Mouse (Mus musculus): Measurements from ENCODE around the gene Oas1h. TPM values are rescaled to one million over a fixed set of nuclear protein-coding genes. Genes with fewer than 3 reads are reported as not detected.
"Not testable (repeated sequence)": the region's sequence is repeated elsewhere in the genome, so short reads cannot be mapped to it uniquely, and the experiment has no call there.

Oas1h gene
- polyA plus RNA-seq, 1 experiment from 2014 or later, result not detected

DNA sequence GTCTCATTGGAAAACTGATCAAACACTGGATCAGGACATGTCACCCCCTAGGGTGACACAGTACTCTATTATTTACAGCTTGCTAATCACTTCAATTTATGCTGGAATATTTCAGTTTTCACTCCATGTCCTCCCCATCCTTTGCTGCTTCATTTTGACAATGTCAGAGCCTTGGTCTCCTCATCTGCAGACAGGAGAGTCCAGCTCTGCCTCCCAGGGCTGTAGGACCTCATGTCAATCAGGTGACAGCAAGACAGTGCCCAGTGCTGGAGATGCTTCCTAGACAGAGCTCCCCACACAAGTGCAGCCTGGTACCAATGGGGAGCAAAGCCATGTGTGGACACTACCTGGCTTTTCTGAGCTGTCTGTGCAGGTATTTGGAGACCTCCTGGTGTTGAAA, 37.5 kb downstream of the Oas1h start:
- Histone ChIP-seq H3K36me3 (no peaks in the 10 kb centered on the region), H3K4me1 (replicated peaks) (no peaks in the 10 kb centered on the region), H3K4me2 (no peak overlapping the region), H3K4me3 (no peak overlapping the region), H3K27ac (ENCODE audit: poor library complexity, severe bottlenecking) (no peak overlapping the region), H3K9me3 (replicated peaks) (no peaks in the 10 kb centered on the region), H3K9ac (no peak overlapping the region), H3K27me3 (replicated peaks) (no peaks in the 10 kb centered on the region)
- no peak for ATAC-seq (ENCODE audit: insufficient number of reproducible peaks, low FRiP score)

DNA sequence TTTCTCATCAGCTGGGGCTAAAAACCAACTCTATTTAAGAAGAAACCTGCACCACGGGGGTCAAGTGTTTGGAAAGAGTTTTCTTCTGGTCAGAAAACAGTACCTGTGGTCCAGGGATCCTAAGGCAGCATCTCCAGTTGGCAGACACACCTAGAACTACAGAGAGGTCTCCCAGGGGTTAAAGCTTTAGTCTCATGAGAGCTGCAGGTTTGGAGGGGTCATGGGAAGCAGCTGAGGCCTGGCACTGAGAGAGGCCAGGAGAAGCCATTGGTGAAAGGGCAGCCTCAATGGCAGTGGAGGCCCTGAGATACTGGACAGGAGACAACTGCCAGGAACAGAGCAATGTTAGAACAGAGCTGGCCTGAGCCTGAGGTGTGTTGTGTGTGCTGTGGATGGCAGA, 39.4 kb downstream of the Oas1h start:
- Histone ChIP-seq H3K4me3 (no peak overlapping the region), H3K27ac (ENCODE audit: poor library complexity, severe bottlenecking) (no peak overlapping the region), H3K4me1 (replicated peaks) (no peaks in the 10 kb centered on the region), H3K36me3 (no peaks in the 10 kb centered on the region), H3K27me3 (replicated peaks) (no peaks in the 10 kb centered on the region), H3K9ac (no peak overlapping the region), H3K4me2 (no peak overlapping the region), H3K9me3 (replicated peaks) (no peaks in the 10 kb centered on the region)
- WGBS, result 62% methylated on average over 1 of the region's 1 CpGs
- no peak for ATAC-seq (ENCODE audit: insufficient number of reproducible peaks, low FRiP score)

DNA sequence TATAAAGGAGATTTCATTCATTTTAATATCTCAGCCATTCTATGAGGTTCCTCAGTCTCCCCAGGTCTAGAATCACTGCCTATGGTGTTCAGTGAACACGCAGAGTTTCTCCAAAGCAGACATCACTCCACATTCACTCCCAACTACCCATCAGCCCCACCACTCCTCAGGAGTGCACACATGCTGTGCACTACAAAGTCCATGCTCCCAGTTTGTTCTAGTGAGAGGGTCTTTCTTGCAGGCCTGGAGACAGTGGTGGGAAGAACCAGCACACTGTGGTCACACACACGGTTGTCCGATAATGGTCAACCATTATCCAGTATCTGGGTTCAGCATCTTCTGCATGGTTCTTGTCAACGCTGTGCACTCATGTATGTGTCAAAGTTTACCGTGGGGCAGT, 40.8 kb downstream of the Oas1h start:
- WGBS, result 85% methylated on average over 5 of the region's 5 CpGs
- H3K9ac ChIP-seq, result no peak overlapping the region
- H3K27me3 ChIP-seq (replicated peaks), result no peaks in the 10 kb centered on the region
- H3K4me3 ChIP-seq, result no peak overlapping the region
- H3K4me1 ChIP-seq (replicated peaks), result no peaks in the 10 kb centered on the region
- no peak overlapping the region for H3K4me2 ChIP-seq
- H3K9me3 ChIP-seq (replicated peaks), result no peaks in the 10 kb centered on the region
- no peaks in the 10 kb centered on the region for H3K36me3 ChIP-seq
- ATAC-seq (ENCODE audit: insufficient number of reproducible peaks, low FRiP score), result no peak
- no peak overlapping the region for H3K27ac ChIP-seq (ENCODE audit: poor library complexity, severe bottlenecking)

DNA sequence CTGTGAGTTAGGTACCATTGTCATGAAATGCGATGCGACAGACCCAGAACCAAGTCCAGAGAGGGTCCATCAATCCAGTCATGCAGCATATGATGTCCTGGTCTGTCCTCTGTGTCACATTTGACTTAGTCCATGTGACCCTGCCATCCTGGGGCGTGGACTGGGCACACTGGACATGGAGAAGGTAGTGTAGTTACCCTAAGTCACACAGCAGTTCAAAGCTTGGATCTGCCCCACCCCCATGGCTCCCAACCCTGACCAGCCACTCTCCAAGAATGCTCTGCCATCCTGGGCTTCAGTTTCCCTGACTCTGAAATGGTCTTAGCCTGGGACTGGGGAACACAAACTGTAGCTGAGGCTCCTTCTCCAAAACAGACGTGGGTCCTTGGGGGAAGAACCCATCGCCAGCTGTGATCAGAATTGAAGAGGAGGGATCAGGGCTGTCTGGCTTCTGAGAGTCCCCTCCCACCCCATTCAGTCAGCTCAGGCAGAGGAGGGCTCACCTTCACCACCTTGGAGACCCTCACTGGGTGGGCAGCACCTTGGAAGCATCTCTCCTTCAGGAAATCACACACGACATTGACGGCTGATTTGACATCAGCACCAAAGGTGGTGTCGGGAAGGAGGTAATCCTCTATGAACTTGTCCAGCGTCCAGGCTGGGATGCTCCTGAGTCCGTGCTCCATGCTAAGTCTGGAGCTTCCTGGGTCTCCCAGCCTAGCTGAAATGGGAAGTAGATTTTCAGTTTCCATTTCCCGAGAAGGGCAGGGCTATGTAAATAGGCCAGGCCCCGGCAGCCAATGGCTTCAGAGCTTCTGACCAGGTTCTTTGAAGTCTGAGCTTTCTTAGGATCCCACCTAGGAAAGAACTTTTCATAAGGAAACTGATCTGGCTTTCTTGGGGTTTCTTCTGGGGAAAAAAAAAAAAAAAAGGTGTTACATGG, 45.8 kb downstream of the Oas1h start, which contains the start of gene Oas1a:
Oas1a (minus strand) TSS at position 731 of the 943 bp plus-strand sequence.
- not testable (repeated sequence) for H3K9me3 ChIP-seq (replicated peaks); H3K9ac ChIP-seq; H3K4me3 ChIP-seq; H3K27ac ChIP-seq (ENCODE audit: poor library complexity, severe bottlenecking); H3K27me3 ChIP-seq (replicated peaks); H3K4me1 ChIP-seq (replicated peaks); ATAC-seq (ENCODE audit: insufficient number of reproducible peaks, low FRiP score); H3K36me3 ChIP-seq; H3K4me2 ChIP-seq
- WGBS, result 30% methylated on average over 9 of the region's 12 CpGs

GRCm38 (mm10) chr5:120908196-120908920, 47.1 kb downstream of the Oas1h start:
- Histone ChIP-seq H3K9ac (no peak overlapping the region), H3K4me1 (replicated peaks) (no peaks in the 10 kb centered on the region), H3K27ac (ENCODE audit: poor library complexity, severe bottlenecking) (no peak overlapping the region), H3K36me3 (no peaks in the 10 kb centered on the region), H3K4me2 (no peak overlapping the region), H3K9me3 (replicated peaks) (no peaks in the 10 kb centered on the region), H3K4me3 (no peak overlapping the region), H3K27me3 (replicated peaks) (no peaks in the 10 kb centered on the region)
- ATAC-seq (ENCODE audit: insufficient number of reproducible peaks, low FRiP score), result no peak
- WGBS, result 45% methylated on average over 7 of the region's 7 CpGs

- not testable (repeated sequence) for H3K27me3 ChIP-seq (replicated peaks); H3K4me2 ChIP-seq; ATAC-seq (ENCODE audit: insufficient number of reproducible peaks, low FRiP score); H3K9ac ChIP-seq; H3K4me3 ChIP-seq; H3K9me3 ChIP-seq (replicated peaks); H3K4me1 ChIP-seq (replicated peaks); H3K27ac ChIP-seq (ENCODE audit: poor library complexity, severe bottlenecking); H3K36me3 ChIP-seq
- 41% methylated on average over 8 of the region's 8 CpGs for WGBS
Observed at GRCm38 (mm10) chr5:120914204-120914603, 53.0 kb downstream of the Oas1h start, which contains the start of gene Oas1d. TSS of gene Oas1d (plus strand) at chr5:120914536.

GRCm38 (mm10) chr5:120919156-120919935, 58.1 kb downstream of the Oas1h start:
- not testable (repeated sequence) for H3K4me3 ChIP-seq; H3K27ac ChIP-seq (ENCODE audit: poor library complexity, severe bottlenecking); H3K4me2 ChIP-seq; H3K27me3 ChIP-seq (replicated peaks); H3K4me1 ChIP-seq (replicated peaks); ATAC-seq (ENCODE audit: insufficient number of reproducible peaks, low FRiP score); H3K9ac ChIP-seq; H3K36me3 ChIP-seq; H3K9me3 ChIP-seq (replicated peaks)
- WGBS, result 57% methylated on average over 2 of the region's 2 CpGs

DNA sequence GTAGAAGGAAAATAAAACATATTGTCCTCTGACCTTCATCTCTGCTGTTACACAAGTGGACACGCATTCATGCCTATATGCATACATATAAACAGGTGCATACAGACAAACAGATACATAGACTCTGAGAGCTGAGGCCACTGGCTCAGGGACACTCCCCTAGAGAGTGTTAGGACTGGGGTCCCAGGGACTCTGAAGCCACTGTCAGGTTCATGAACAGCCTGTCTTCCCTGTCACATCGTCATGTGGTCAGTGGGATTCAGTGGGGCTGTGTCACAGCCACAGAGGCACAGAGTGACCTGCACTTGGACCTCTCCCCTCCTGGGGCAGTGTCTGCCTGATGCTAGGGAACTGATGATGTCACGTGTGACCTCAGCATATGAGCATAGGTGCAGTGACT, 59.1 kb downstream of the Oas1h start:
- no peaks in the 10 kb centered on the region for H3K9me3 ChIP-seq (replicated peaks)
- no peak overlapping the region for H3K4me2 ChIP-seq
- H3K27ac ChIP-seq (ENCODE audit: poor library complexity, severe bottlenecking), result no peak overlapping the region
- no peaks in the 10 kb centered on the region for H3K36me3 ChIP-seq
- H3K4me1 ChIP-seq (replicated peaks), result no peaks in the 10 kb centered on the region
- 71% methylated on average over 3 of the region's 3 CpGs for WGBS
- no peak overlapping the region for H3K9ac ChIP-seq
- H3K4me3 ChIP-seq, result no peak overlapping the region
- no peak for ATAC-seq (ENCODE audit: insufficient number of reproducible peaks, low FRiP score)
- H3K27me3 ChIP-seq (replicated peaks), result 0 out of 2 replicates have a peak, but pooled peaks cover 5% of the 10 kb centered on the region

Small RNA genes lying within 50 kb of the gene (microRNA-seq; reads per million reads assigned to microRNA genes)
- gene Gm22907, result not detected

Other genes starting within 250 kb of the Oas1h start
- gene Rita1, start 248.8 kb upstream of the Oas1h start, polyA plus RNA-seq (2016; fragmentation: Nextera tagmentation; extraction: Ambion mirVana), result 9.1 and 10.8 TPM in 2 replicates
- gene Ddx54, start 248.7 kb upstream of the Oas1h start, polyA plus RNA-seq (2016; fragmentation: Nextera tagmentation; extraction: Ambion mirVana), result 38.7 and 38.8 TPM in 2 replicates
- gene Cfap73, start 227.2 kb upstream of the Oas1h start, polyA plus RNA-seq (2016; fragmentation: Nextera tagmentation; extraction: Ambion mirVana), result not detected in 2 replicates
- 0.21 TPM in 1 of 2 replicates, not detected in the other for gene Rasal1, start 212.6 kb upstream of the Oas1h start, polyA plus RNA-seq (2016; fragmentation: Nextera tagmentation; extraction: Ambion mirVana)
- gene Dtx1, start 149.5 kb upstream of the Oas1h start, polyA plus RNA-seq (2016; fragmentation: Nextera tagmentation; extraction: Ambion mirVana), result 0.24 and 0.28 TPM in 2 replicates
- 0.08 and 0.11 TPM in 2 replicates for gene Oas2, start 111.6 kb upstream of the Oas1h start, polyA plus RNA-seq (2016; fragmentation: Nextera tagmentation; extraction: Ambion mirVana)
- 0.33 and 0.36 TPM in 2 replicates for gene Oas3, start 83.8 kb upstream of the Oas1h start, polyA plus RNA-seq (2016; fragmentation: Nextera tagmentation; extraction: Ambion mirVana)
- not detected in 2 replicates for gene Oas1e, start 65.9 kb upstream of the Oas1h start, polyA plus RNA-seq (2016; fragmentation: Nextera tagmentation; extraction: Ambion mirVana)
- gene Oas1c, start 48.9 kb upstream of the Oas1h start, polyA plus RNA-seq (2016; fragmentation: Nextera tagmentation; extraction: Ambion mirVana), result 0.19 and 0.63 TPM in 2 replicates
- not detected in 2 replicates for gene Oas1f, start 14.1 kb upstream of the Oas1h start, polyA plus RNA-seq (2016; fragmentation: Nextera tagmentation; extraction: Ambion mirVana)
- not detected in 2 replicates for gene Oas1g, start 26.2 kb downstream of the Oas1h start, polyA plus RNA-seq (2016; fragmentation: Nextera tagmentation; extraction: Ambion mirVana)
- 0.81 and 0.96 TPM in 2 replicates for gene Oas1a, start 46.1 kb downstream of the Oas1h start, polyA plus RNA-seq (2016; fragmentation: Nextera tagmentation; extraction: Ambion mirVana)
- gene Oas1d, start 53.1 kb downstream of the Oas1h start, polyA plus RNA-seq (2016; fragmentation: Nextera tagmentation; extraction: Ambion mirVana), result not detected in 2 replicates
- gene Rph3a, start 148.7 kb downstream of the Oas1h start, polyA plus RNA-seq (2016; fragmentation: Nextera tagmentation; extraction: Ambion mirVana), result not detected in 2 replicates

Measured in heart, embryonic 12.5 days (tissue).